Mouse (Mus musculus) neural tube, embryonic 12.5 days (tissue): ENCODE measurements around the gene Itga1. TPM values are rescaled to one million over a fixed set of nuclear protein-coding genes. Genes with fewer than 3 reads are reported as not detected.

Source experiments
- ATAC-seq: fragments of 200-750 bp; cut with Nextera tagmentation; 2 replicates; pipeline ENCODE4 v1.8.0; 2017; ENCODE audit warnings: low read depth, mild to moderate bottlenecking, moderate TSS enrichment, moderate library complexity; ENCODE audit not compliant: low FRiP score
- H3K27ac ChIP-seq: fragments of 300-500 bp; sonication (generic); 2 replicates; pipeline ENCODE4 v1.5.1; 2016
- H3K27me3 ChIP-seq: fragments of 300-500 bp; sonication (generic); replicated peaks from 2 replicates; pipeline ENCODE4 v1.6.1; 2016; ENCODE audit warnings: mild to moderate bottlenecking
- H3K36me3 ChIP-seq: fragments of 300-500 bp; sonication (generic); 2 replicates; pipeline ENCODE4 v1.6.1; 2016; ENCODE audit warnings: mild to moderate bottlenecking
- H3K4me1 ChIP-seq: fragments of 300-500 bp; sonication (generic); 2 replicates; pipeline ENCODE4 v1.6.1; 2016
- H3K4me2 ChIP-seq: fragments of 300-500 bp; sonication (generic); replicated peaks from 2 replicates; pipeline ENCODE4 v1.6.1; 2016; ENCODE audit warnings: mild to moderate bottlenecking
- H3K4me3 ChIP-seq: fragments of 300-500 bp; sonication (generic); 2 replicates; pipeline ENCODE4 v1.5.1; 2016
- H3K9ac ChIP-seq: fragments of 300-500 bp; sonication (generic); 2 replicates; pipeline ENCODE4 v1.6.1; 2016; ENCODE audit warnings: mild to moderate bottlenecking
- H3K9me3 ChIP-seq: fragments of 300-500 bp; sonication (generic); 2 replicates; pipeline ENCODE4 v1.6.1; 2016; ENCODE audit warnings: mild to moderate bottlenecking
- WGBS: fragments of 180-500 bp; shearing (Covaris S2); methylation state at CpG from one replicate; pipeline ENCODE4 v1.1.7; 2016; 5-methylcytosine and 5-hydroxymethylcytosine counted together
- polyA plus RNA-seq: library from polyadenylated mRNA; unstranded; fragments of >200 nt; fragmentation: Nextera tagmentation; extraction: Ambion mirVana; gene quantifications from 2 replicates; pipeline ENCODE4 v1.2.1, GENCODE M21; 2016

Gene Itga1
- polyA plus RNA-seq, 1 experiment from 2014 or later, result 8.0 TPM

DNA sequence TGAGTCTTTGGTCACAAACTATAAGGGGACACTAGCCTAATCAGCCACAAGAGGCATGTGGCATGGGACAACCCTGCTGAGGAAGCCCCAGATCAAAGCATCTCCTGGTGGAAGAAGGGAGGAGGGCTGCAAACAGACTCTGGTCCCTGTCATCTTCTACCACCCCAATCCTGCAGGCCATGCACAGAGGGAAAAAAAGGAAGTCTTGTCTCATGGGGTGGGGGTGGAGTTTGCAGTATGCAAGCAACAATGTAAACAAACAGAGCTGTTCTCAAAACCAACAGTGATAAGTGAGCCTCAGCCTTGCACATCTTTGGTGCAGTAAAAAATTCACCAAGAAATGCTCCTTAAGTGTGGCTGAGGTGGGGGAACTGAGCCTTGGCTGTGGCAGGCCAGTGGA, 147.2 kb downstream of the Itga1 start:
- Histone ChIP-seq H3K4me1 (no peaks in the 10 kb centered on the region), H3K9ac (no peak overlapping the region), H3K27me3 (no peaks in the 10 kb centered on the region), H3K4me3 (no peak overlapping the region), H3K36me3 (no peaks in the 10 kb centered on the region), H3K27ac (no peak overlapping the region), H3K9me3 (no peaks in the 10 kb centered on the region), H3K4me2 (no peak overlapping the region)
- no peak for ATAC-seq

DNA sequence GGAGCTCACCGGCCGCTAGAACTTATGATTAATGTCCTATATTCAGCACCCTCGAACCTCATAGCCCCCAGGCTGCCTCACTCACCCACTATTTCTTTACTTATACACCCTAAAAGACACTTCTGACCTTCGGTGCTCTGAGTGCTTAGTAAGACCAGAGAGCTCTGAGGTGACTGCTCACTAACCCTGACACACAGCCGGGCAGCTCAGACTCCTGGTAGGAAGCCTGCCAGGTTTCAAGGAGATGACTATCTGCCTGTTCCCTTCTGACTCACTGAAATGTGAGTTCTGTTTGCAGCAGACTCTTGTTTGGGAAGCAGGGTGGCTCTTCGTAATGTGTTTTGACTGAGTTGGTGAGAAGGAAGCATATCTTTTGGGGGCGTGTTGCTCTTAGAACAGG, 168.2 kb downstream of the Itga1 start:
- H3K4me1 ChIP-seq, result peaks cover 7% of the 10 kb centered on the region; the same call in 1 of the 2 replicates
- H3K9me3 ChIP-seq, result no peaks in the 10 kb centered on the region
- no peak overlapping the region for H3K4me2 ChIP-seq
- H3K36me3 ChIP-seq, result no peaks in the 10 kb centered on the region
- H3K9ac ChIP-seq, result no peak overlapping the region
- WGBS, result 93% methylated on average over 7 of the region's 7 CpGs
- ATAC-seq, result no peak
- H3K4me3 ChIP-seq, result no peak overlapping the region
- peaks cover 6% of the 10 kb centered on the region for H3K27me3 ChIP-seq
- no peak overlapping the region for H3K27ac ChIP-seq

DNA sequence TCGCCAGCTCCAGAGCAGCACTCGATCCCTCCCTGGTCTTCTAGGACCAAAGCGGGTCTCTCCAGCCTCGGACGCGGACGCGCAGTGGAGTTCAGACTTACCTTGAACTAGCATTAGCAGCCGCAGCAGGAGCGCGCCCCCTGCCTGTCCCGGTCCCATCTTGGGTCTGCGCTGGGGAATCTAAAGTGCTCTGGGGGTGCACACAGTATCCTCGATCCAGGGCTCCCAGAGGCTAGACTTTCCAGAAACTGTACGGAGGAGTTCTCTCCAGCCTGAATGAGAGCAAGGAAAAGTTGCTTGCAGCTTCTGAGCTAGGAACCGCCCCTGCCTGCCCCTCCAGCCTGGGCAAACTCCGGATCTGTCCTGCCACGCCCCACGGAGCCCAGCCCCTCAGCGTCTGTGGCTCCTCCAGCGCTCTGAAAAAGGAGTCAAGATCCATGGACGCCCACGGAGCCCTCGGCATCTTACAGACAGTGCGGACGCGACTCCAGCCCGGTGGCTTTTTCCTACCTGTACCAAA, 169.9 kb downstream of the Itga1 start, which contains the start of gene Itga2:
Gene Itga2, minus strand, starts transcription at position 326 of the 520 bp plus-strand sequence.
- Histone ChIP-seq H3K27ac (no peak within 1 kb of the TSS), H3K9ac (peak within 1 kb of the TSS; percentile 44), H3K27me3 (peaks cover 6% of the 10 kb centered on the region), H3K36me3 (no peaks in the 10 kb centered on the region), H3K4me3 (peak within 1 kb of the TSS; percentile 34), H3K9me3 (no peaks in the 10 kb centered on the region), H3K4me2 (peak within 1 kb of the TSS; percentile 76), H3K4me1 (peaks cover 7% of the 10 kb centered on the region; the same call in 1 of the 2 replicates)
- 2% methylated on average over 28 of the region's 28 CpGs for WGBS
- peak; percentile 85 for ATAC-seq

DNA sequence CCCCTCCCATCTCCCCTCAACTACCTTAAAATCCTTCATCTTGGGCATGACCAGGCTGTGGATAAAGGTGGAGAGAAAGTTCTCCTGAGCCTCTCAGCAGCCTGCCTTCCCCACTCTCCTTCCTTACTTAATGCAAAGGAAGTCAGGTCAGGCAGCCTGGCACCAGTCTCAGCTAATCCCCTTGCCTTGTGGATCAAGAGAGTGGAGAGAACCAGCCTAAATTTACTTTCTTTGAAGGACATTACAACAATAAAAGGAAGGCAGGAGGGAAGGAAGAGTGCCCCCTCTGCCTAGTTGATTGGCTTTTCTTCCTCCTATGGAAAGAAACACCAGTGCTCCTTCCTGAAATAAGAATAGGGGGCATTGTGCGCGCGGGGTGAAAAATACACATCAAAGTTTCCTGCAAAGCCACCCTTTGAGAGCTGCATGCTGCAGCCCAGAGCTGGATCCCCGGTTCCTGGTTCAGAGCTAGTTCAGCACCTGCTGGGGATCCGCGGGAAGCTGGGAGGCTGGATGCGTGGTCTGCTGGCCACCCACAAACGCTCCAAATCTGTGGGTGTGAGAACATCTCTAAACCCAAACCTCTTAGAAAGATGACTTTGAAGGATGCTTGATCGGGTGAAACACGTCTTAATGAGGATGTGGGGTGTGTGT, 170.6 kb downstream of the Itga1 start:
- peaks cover 6% of the 10 kb centered on the region for H3K27me3 ChIP-seq
- WGBS, result 1% methylated on average over 10 of the region's 10 CpGs

DNA sequence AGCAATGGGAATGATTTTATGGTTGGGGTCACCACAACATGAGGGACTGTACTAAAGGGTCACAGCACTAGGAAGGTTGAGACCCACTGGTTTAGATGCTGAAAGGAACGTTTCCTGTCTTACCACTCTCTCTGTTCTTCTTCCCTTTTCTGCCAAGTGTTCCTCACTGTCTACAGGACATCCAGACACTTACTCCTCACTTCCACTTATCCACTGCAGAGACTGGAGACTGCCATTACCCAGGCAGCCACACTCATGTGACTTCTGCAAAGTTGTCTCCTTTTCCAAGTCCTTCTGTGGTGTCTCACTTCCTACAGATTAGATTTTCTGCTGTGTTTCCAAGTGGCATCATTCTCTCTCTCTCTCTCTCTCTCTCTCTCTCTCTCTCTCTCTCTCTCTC, 177.0 kb downstream of the Itga1 start:
- H3K9ac ChIP-seq, result no peak overlapping the region
- no peak overlapping the region for H3K27ac ChIP-seq
- H3K4me2 ChIP-seq, result no peak overlapping the region
- H3K36me3 ChIP-seq, result no peaks in the 10 kb centered on the region
- H3K4me3 ChIP-seq, result no peak overlapping the region
- ATAC-seq, result no peak
- 59% methylated on average over 1 of the region's 1 CpGs for WGBS
- no peaks in the 10 kb centered on the region; the same call in 1 of the 2 replicates for H3K27me3 ChIP-seq
- no peaks in the 10 kb centered on the region for H3K9me3 ChIP-seq
- no peaks in the 10 kb centered on the region; the same call in 1 of the 2 replicates for H3K4me1 ChIP-seq

More for the DNA sequence above, 170.6 kb downstream of the Itga1 start:
- H3K4me2 ChIP-seq, result peak overlapping the region; percentile 76
- peaks cover 7% of the 10 kb centered on the region; the same call in 1 of the 2 replicates for H3K4me1 ChIP-seq
- H3K36me3 ChIP-seq, result no peaks in the 10 kb centered on the region
- peak overlapping the region; percentile 44 for H3K9ac ChIP-seq
- H3K9me3 ChIP-seq, result no peaks in the 10 kb centered on the region
- peak; percentile 66; the same call in 1 of the 2 replicates for ATAC-seq
- H3K4me3 ChIP-seq, result peak overlapping the region; percentile 34
- no peak overlapping the region for H3K27ac ChIP-seq

DNA sequence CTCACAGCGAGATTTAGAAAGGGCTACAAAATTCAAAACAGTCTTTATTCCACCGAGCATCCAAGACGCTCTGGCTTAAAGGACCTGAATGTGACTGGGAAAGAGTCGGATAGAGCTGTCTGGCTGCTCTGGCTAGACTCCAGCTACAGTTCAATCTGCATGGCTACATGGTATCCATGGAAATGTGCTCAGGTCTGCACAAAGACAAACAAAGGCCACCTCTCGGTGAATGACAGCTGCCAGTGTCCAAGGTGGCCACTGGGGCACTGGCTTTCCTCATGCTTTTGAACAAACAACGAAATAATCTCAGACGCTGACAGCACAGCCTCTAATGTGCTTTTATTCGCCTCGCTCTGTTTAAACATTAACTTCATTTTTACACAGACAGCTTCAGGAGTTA, 178.4 kb downstream of the Itga1 start:
- WGBS, result 30% methylated on average over 9 of the region's 9 CpGs
- H3K36me3 ChIP-seq, result no peaks in the 10 kb centered on the region
- H3K4me1 ChIP-seq, result no peaks in the 10 kb centered on the region; the same call in 1 of the 2 replicates
- no peak overlapping the region for H3K27ac ChIP-seq
- peak overlapping the region; percentile 41 for H3K4me2 ChIP-seq
- H3K4me3 ChIP-seq, result no peak overlapping the region
- ATAC-seq, result peak; percentile 93
- H3K27me3 ChIP-seq, result no peaks in the 10 kb centered on the region
- no peaks in the 10 kb centered on the region for H3K9me3 ChIP-seq
- H3K9ac ChIP-seq, result no peak overlapping the region

DNA sequence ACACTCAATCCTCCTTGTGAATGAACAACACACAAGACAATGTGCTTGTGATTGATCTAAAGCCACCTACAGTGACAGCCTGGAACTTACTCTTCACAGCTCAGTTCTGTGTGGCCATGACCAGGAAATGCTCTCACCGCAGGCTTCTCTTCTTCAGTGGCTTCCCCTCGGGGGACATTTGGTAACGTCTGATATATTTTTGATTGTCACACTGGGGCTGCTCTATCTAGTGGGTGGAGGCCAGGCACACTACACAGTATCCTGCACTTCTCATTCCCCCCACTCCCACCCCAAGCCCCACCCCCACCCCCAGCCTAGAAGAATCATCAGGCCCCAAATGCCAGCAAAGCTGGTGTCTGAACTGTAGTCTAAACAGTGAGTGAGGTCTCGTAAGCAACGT, 186.0 kb downstream of the Itga1 start:
- no peak overlapping the region for H3K4me2 ChIP-seq
- no peak overlapping the region for H3K27ac ChIP-seq
- no peaks in the 10 kb centered on the region for H3K4me1 ChIP-seq
- 65% methylated on average over 5 of the region's 5 CpGs for WGBS
- ATAC-seq, result no peak
- no peaks in the 10 kb centered on the region for H3K27me3 ChIP-seq
- no peak overlapping the region for H3K4me3 ChIP-seq
- H3K36me3 ChIP-seq, result no peaks in the 10 kb centered on the region
- no peaks in the 10 kb centered on the region for H3K9me3 ChIP-seq
- no peak overlapping the region for H3K9ac ChIP-seq

DNA sequence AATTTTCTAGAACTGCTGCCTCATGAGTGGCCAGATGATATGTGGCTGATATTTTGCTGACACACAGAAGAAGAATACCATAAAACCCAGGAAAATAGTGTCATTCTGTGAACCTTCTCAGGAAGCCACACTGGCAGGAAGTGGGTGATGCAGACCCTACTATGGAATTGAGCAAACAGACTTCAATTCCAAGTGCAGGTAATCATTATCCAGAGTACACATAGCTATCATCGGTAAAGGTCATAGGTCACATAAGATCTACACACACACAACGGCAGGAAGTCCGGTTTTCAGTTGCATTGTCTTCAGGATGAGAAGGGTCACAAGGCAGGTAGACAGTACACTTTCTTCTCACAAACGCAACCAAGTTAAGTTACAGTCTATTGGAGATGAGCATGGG, 186.8 kb downstream of the Itga1 start:
- H3K9ac ChIP-seq, result no peak overlapping the region

DNA sequence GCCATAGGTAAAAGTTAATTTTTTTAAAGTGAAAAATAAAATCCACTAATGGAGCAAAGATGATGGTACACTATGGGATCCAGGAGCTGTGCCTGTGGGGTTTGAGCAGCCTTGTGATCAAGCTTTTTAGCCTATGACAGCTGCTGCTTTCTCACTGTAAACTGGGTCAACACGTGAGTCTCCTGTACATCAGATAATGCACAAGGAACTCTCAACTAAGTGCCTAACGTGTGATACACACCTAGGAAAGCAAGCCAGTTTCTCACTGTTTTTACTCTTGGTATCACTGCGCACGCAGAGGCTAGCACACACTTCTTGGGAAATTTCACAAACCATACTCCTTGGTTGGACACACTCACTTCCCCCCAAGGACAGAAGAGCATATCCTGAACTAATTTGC, 187.2 kb downstream of the Itga1 start:
- ATAC-seq, result no peak
- H3K9ac ChIP-seq, result no peak overlapping the region
- WGBS, result 81% methylated on average over 4 of the region's 4 CpGs
- no peaks in the 10 kb centered on the region for H3K4me1 ChIP-seq
- H3K27me3 ChIP-seq, result no peaks in the 10 kb centered on the region
- H3K27ac ChIP-seq, result no peak overlapping the region
- H3K36me3 ChIP-seq, result no peaks in the 10 kb centered on the region
- H3K9me3 ChIP-seq, result no peaks in the 10 kb centered on the region
- H3K4me2 ChIP-seq, result no peak overlapping the region
- H3K4me3 ChIP-seq, result no peak overlapping the region

More for the DNA sequence above, 186.8 kb downstream of the Itga1 start:
- Histone ChIP-seq H3K9me3 (no peaks in the 10 kb centered on the region), H3K4me1 (no peaks in the 10 kb centered on the region), H3K27ac (no peak overlapping the region), H3K27me3 (no peaks in the 10 kb centered on the region), H3K4me3 (no peak overlapping the region), H3K36me3 (no peaks in the 10 kb centered on the region), H3K4me2 (no peak overlapping the region)
- 90% methylated on average over 4 of the region's 4 CpGs for WGBS
- no peak for ATAC-seq

DNA sequence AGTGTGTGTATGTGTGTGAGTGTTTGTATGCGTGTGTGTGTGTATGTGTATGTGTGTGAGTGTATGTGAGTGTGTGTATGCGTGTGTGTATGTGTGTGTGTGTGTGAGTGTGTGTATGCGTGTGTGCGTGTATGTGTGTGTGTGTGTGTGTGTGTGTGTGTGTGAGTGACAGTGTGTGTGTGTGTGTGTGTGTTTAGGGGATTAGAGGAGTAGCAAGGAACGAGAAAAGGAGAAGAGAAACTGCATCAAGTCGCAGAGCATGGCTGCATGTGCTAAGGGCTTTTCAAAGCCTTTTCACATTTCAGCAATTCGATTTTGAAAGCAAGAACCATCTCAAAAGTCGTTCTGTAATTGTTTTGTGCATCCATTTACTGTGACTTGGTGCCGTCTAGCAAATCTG, 191.1 kb downstream of the Itga1 start:
- H3K9me3 ChIP-seq, result no peaks in the 10 kb centered on the region
- no peak overlapping the region for H3K27ac ChIP-seq
- H3K4me2 ChIP-seq, result no peak overlapping the region
- no peaks in the 10 kb centered on the region for H3K4me1 ChIP-seq
- ATAC-seq, result no peak
- 76% methylated on average over 9 of the region's 9 CpGs for WGBS
- H3K27me3 ChIP-seq, result no peaks in the 10 kb centered on the region
- no peak overlapping the region for H3K9ac ChIP-seq
- no peak overlapping the region for H3K4me3 ChIP-seq
- no peaks in the 10 kb centered on the region for H3K36me3 ChIP-seq

DNA sequence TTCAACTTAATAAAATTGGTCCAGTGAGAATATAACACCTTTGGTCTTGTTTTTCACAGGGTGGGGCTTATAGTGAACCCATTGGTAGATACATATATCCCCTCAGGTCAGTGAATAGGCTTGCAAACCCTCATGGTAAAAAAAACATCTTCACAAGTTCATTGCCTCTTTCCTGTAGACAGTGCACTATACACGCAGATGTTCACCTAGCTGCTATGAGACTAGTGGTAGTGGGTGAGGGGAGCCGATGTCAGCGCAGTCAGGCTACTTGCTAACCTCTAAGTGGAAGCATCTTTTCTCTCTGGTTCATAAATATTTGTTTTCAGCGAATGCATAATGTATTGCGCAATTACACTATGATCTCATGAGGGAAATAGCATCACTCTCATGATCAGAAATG, 192.2 kb downstream of the Itga1 start:
- no peaks in the 10 kb centered on the region for H3K36me3 ChIP-seq
- no peak overlapping the region for H3K4me2 ChIP-seq
- no peaks in the 10 kb centered on the region for H3K27me3 ChIP-seq
- no peak for ATAC-seq
- H3K27ac ChIP-seq, result no peak overlapping the region
- WGBS, result 87% methylated on average over 5 of the region's 5 CpGs
- H3K4me1 ChIP-seq, result no peaks in the 10 kb centered on the region
- no peaks in the 10 kb centered on the region for H3K9me3 ChIP-seq
- no peak overlapping the region for H3K4me3 ChIP-seq
- H3K9ac ChIP-seq, result no peak overlapping the region

DNA sequence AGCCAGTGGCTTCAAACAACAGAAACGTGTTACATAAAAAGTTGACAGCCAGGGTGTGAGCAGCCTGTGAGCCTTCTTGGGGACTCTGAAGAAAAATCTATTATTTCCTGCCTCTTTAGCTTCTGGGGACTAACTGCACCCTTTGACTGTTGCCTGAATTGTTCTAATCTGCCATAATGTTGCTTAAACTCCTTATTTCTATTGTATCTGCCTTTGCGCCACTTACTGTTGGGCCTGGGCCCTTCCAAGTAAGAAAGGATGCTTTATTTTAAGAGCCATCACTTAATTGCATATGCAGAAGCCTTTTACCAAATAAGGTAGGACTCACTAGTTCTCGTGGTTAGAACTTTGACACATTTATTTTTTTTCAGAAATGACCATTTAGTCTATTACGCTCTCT, 193.9 kb downstream of the Itga1 start:
- no peak overlapping the region for H3K9ac ChIP-seq
- H3K4me2 ChIP-seq, result no peak overlapping the region
- no peak for ATAC-seq
- H3K36me3 ChIP-seq, result no peaks in the 10 kb centered on the region
- WGBS, result 82% methylated on average over 4 of the region's 4 CpGs
- no peaks in the 10 kb centered on the region for H3K27me3 ChIP-seq
- no peaks in the 10 kb centered on the region for H3K9me3 ChIP-seq
- H3K4me3 ChIP-seq, result no peak overlapping the region
- H3K27ac ChIP-seq, result no peak overlapping the region
- H3K4me1 ChIP-seq, result no peaks in the 10 kb centered on the region
